Mouse (Mus musculus) MEL (cell line): ENCODE results near the gene Gm14548. TPM values are rescaled to one million over a fixed set of nuclear protein-coding genes. Genes with fewer than 3 reads are reported as not detected.
"Not testable (repeated sequence)": the region's sequence is repeated elsewhere in the genome, so short reads cannot be mapped to it uniquely, and the experiment has no call there.

ENCODE experiments used
- DNase-seq: peaks from one replicate; pipeline ENCODE4 v3.0.0; 2011; ENCODE audit warnings: low read depth, low spot score
- H3K27ac ChIP-seq: 2 replicates; pipeline ENCODE4 v1.5.1; 2012; ENCODE audit warnings: low read depth, mild to moderate bottlenecking, control low read depth, low read length, moderate library complexity; ENCODE audit not compliant: control insufficient read depth
- H3K27me3 ChIP-seq, 2 experiments: fragments of 150-350 bp in 1 of 2; sonication (generic) in 1 of 2; 2 replicates each; pipeline ENCODE4 v1.6.1; 2012; ENCODE audit warnings: low read length in 2 of 2, mild to moderate bottlenecking in 2 of 2, improper control_type of control experiment in 1 of 2, moderate library complexity in 1 of 2; ENCODE audit not compliant: insufficient read depth in 2 of 2, control insufficient read depth in 1 of 2
- H3K36me3 ChIP-seq, 2 experiments: 2 replicates each; pipeline ENCODE4 v1.6.1; 2012 to 2014; ENCODE audit warnings: low read length in 2 of 2, improper control_type of control experiment in 1 of 2, inconsistent platforms in 1 of 2, mild to moderate bottlenecking in 1 of 2; ENCODE audit not compliant: insufficient read depth in 2 of 2, control insufficient read depth in 1 of 2
- H3K4me1 ChIP-seq, 2 experiments: fragments of 150-350 bp in 1 of 2; sonication (generic) in 1 of 2; 2 replicates each; pipeline ENCODE4 v1.6.1; 2012; ENCODE audit warnings: low read length in 2 of 2, improper control_type of control experiment in 1 of 2, mild to moderate bottlenecking in 1 of 2; ENCODE audit not compliant: insufficient read depth in 2 of 2, control insufficient read depth in 1 of 2
- H3K4me3 ChIP-seq, 2 experiments: fragments of 150-350 bp in 1 of 2; sonication (generic) in 1 of 2; 2 replicates each; pipeline ENCODE4 v1.5.1; 2012; ENCODE audit warnings: low read depth in 2 of 2, low read length in 2 of 2, mild to moderate bottlenecking in 2 of 2, moderate library complexity in 2 of 2, control low read depth in 1 of 2, improper control_type of control experiment in 1 of 2; ENCODE audit not compliant: control insufficient read depth in 1 of 2, insufficient read depth in 1 of 2
- H3K79me2 ChIP-seq: 2 replicates; pipeline ENCODE4 v1.6.1; 2012; ENCODE audit warnings: mild to moderate bottlenecking, low read length, moderate library complexity; ENCODE audit not compliant: control insufficient read depth, poor library complexity, insufficient read depth
- H3K9ac ChIP-seq: 2 replicates; pipeline ENCODE4 v1.6.1; 2012; ENCODE audit warnings: low read depth, mild to moderate bottlenecking, control low read depth, low read length, moderate library complexity; ENCODE audit not compliant: control insufficient read depth, poor library complexity, severe bottlenecking
- H3K9me3 ChIP-seq: fragments of 150-350 bp; sonication (generic); replicated peaks from 2 replicates; pipeline ENCODE4 v1.6.1; 2012; ENCODE audit warnings: mild to moderate bottlenecking, low read length, improper control_type of control experiment, moderate library complexity; ENCODE audit not compliant: insufficient read depth
- polyA plus RNA-seq, 2 experiments: library from polyadenylated mRNA; stranded (reverse) in 1 of 2; unstranded in 1 of 2; fragments of >175 nt in 1 of 2; fragments of >200 nt in 1 of 2; gene quantifications; 2 replicates each; pipeline versions ENCODE4 v1.2.1 to v1.2.4; 2012; ENCODE audit warnings: low replicate concordance in 2 of 2, low read depth in 1 of 2; ENCODE audit not compliant: insufficient read length in 2 of 2, insufficient read depth in 1 of 2, missing spikeins in 1 of 2
- total RNA-seq: library from RNA; depleted of rRNA; stranded (reverse); fragments of 300-350 nt; gene quantifications from 2 replicates; pipeline ENCODE4 v1.2.3, GENCODE M21; 2012; rRNA removed

Gm14548 gene
- total and polyA plus RNA-seq, 3 experiments = 0.04 to 0.13 TPM; not detected in 1

- not testable (repeated sequence) for H3K9ac ChIP-seq, H3K27ac ChIP-seq, H3K4me3 ChIP-seq, H3K9me3 ChIP-seq, H3K79me2 ChIP-seq, H3K27me3 ChIP-seq, H3K4me1 ChIP-seq, H3K36me3 ChIP-seq, DNase-seq
Measured at GRCm38 (mm10) chr7:3837854-3838253, 60.1 kb downstream of the Gm14548 start.

Other genes starting within 250 kb of the Gm14548 start
- gene Leng1, start 232.3 kb downstream of the Gm14548 start, total RNA-seq = 8.3 and 11.0 TPM in 2 replicates
- gene Leng1, start 232.3 kb downstream of the Gm14548 start, polyA plus RNA-seq = 10 to 100 TPM in 1 of 2 experiments, not detected in 1; 11.3 TPM
- 2.0 and 2.7 TPM in 2 replicates for gene Tmc4, start 220.6 kb downstream of the Gm14548 start, total RNA-seq
- gene Tmc4, start 220.6 kb downstream of the Gm14548 start, polyA plus RNA-seq = 10 to 100 TPM in 1 of 2 experiments, not detected in 1; 16.8 TPM
- gene Tsen34, start 205.3 kb downstream of the Gm14548 start, total RNA-seq = 16.0 and 17.1 TPM in 2 replicates
- 10 to 100 TPM in 1 of 2 experiments, not detected in 1; 21.7 TPM for gene Tsen34, start 205.3 kb downstream of the Gm14548 start, polyA plus RNA-seq
- 31.1 and 33.9 TPM in 2 replicates for gene Mboat7, start 204.6 kb downstream of the Gm14548 start, total RNA-seq
- 100 to 1,000 TPM in 1 of 2 experiments, not detected in 1; 113 TPM for gene Mboat7, start 204.6 kb downstream of the Gm14548 start, polyA plus RNA-seq
- 2,912 and 2,921 TPM in 2 replicates for gene Rps9, start 194.1 kb downstream of the Gm14548 start, total RNA-seq
- gene Rps9, start 194.1 kb downstream of the Gm14548 start, polyA plus RNA-seq = 1,000 to 10,000 TPM in 1 of 2 experiments, not detected in 1; 2,284 TPM
- 0.12 and 0.20 TPM in 2 replicates for gene Pirb, start 177.7 kb downstream of the Gm14548 start, total RNA-seq
- under 1 TPM in 1 of 2 experiments, not detected in 1; 0.56 TPM for gene Pirb, start 177.7 kb downstream of the Gm14548 start, polyA plus RNA-seq
- gene Gm15448, start 72.4 kb downstream of the Gm14548 start, total RNA-seq = not detected in 2 replicates
- gene Gm15448, start 72.4 kb downstream of the Gm14548 start, polyA plus RNA-seq = under 1 TPM in 1 of 2 experiments, not detected in 1; 0.04 TPM
- not detected in 2 replicates for gene Pira2, start 53.1 kb downstream of the Gm14548 start, total RNA-seq
- gene Pira2, start 53.1 kb downstream of the Gm14548 start, polyA plus RNA-seq = under 1 TPM in 1 of 2 experiments, not detected in 1; 0.07 TPM
- gene Lilra6, start 17.4 kb upstream of the Gm14548 start, total RNA-seq = 0.04 TPM in 1 of 2 replicates, not detected in the other
- under 1 TPM in 1 of 2 experiments, not detected in 1; 0.19 TPM for gene Lilra6, start 17.4 kb upstream of the Gm14548 start, polyA plus RNA-seq
- gene Lair1, start 165.1 kb upstream of the Gm14548 start, total RNA-seq = 0.15 and 0.42 TPM in 2 replicates
- gene Lair1, start 165.1 kb upstream of the Gm14548 start, polyA plus RNA-seq = under 1 TPM in 1 of 2 experiments, not detected in 1; 0.31 TPM
- gene Ttyh1, start 221.3 kb upstream of the Gm14548 start, total RNA-seq = 0.15 and 0.20 TPM in 2 replicates
- gene Ttyh1, start 221.3 kb upstream of the Gm14548 start, polyA plus RNA-seq = under 1 TPM in 1 of 2 experiments, not detected in 1; 0.26 TPM
- 28.2 and 29.6 TPM in 2 replicates for gene Leng8, start 238.9 kb upstream of the Gm14548 start, total RNA-seq
- 10 to 100 TPM in 1 of 2 experiments, not detected in 1; 89.9 TPM for gene Leng8, start 238.9 kb upstream of the Gm14548 start, polyA plus RNA-seq